21 mouse cellular contexts compared by ENCODE assay signal in the genomic region with DNA sequence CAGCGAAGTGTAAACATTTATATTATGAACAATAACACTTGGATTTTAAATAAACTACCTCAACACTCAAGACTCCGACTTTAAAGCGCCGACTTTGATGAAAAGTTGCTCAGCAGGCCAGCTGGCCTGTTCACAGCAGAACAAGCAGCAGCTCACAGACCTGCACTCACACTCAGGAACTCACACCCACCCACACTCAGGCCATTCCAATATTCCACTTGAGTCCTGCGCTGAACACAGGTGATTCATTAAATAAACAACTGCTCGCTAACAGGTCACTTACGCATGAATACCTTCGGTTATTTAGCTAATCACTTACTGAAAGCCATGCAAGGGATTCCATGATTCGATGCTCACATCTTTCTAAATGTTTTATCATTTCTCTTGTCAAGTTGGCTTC.
"Had no signal": no experiment of that assay in that cellular context is flagged by ENCODE, and none has a peak within 500 bp of the region (broad histone marks: within the 10 kb centered on the region; RNA-seq: fewer than 3 reads in every experiment).

No protein-coding gene starts in this region.

- H3K27ac ChIP-seq: liver, embryonic 13.5 days; liver, embryonic 15.5 days; lung, embryonic 15.5 days; macrophage; midbrain, embryonic 13.5 days; midbrain, embryonic 15.5 days; neural tube, embryonic 13.5 days; neural tube, embryonic 15.5 days; stomach, embryonic 15.5 days had no signal

- H3K4me3 ChIP-seq: liver, embryonic 13.5 days; liver, embryonic 15.5 days; lung, embryonic 15.5 days; megakaryocyte, embryonic 14.5 days; midbrain, embryonic 13.5 days; midbrain, embryonic 15.5 days; myocyte; neural tube, embryonic 13.5 days; neural tube, embryonic 15.5 days; stomach, embryonic 15.5 days had no signal

- H3K4me1 ChIP-seq: midbrain, embryonic 13.5 days; midbrain, embryonic 15.5 days; neural tube, embryonic 13.5 days; neural tube, embryonic 15.5 days; stomach, embryonic 15.5 days had no signal

- H3K27me3 ChIP-seq: liver, embryonic 13.5 days; liver, embryonic 15.5 days; lung, embryonic 15.5 days; megakaryocyte, embryonic 14.5 days; midbrain, embryonic 13.5 days; midbrain, embryonic 15.5 days; neural tube, embryonic 13.5 days; neural tube, embryonic 15.5 days; stomach, embryonic 15.5 days had no signal

- DNase-seq: liver; liver, embryonic 13.5 days; liver, postnatal 0 days; retina, postnatal 1 day; right cerebral cortex, adult 18-20 months; right cerebral cortex, postnatal 25 days; thymus, adult 18-20 months; thymus, postnatal 14 days; thymus, postnatal 36 days had no signal

- H3K4me2 ChIP-seq: liver, embryonic 11.5 days; liver, embryonic 13.5 days; liver, embryonic 15.5 days; lung, embryonic 15.5 days; midbrain, embryonic 11.5 days; midbrain, embryonic 13.5 days; midbrain, embryonic 15.5 days; neural tube, embryonic 13.5 days; neural tube, embryonic 15.5 days; stomach, embryonic 15.5 days had no signal

- H3K36me3 ChIP-seq: stomach, embryonic 15.5 days had no signal

- ATAC-seq: liver, postnatal 0 days; midbrain, embryonic 13.5 days; midbrain, embryonic 15.5 days had no signal

- H3K9ac ChIP-seq: liver, embryonic 13.5 days; liver, embryonic 15.5 days; liver, postnatal 0 days; lung, embryonic 15.5 days; midbrain, embryonic 13.5 days; midbrain, embryonic 15.5 days; neural tube, embryonic 13.5 days; neural tube, embryonic 15.5 days; stomach, embryonic 15.5 days had no signal

- H3K9me3 ChIP-seq: liver, embryonic 13.5 days; liver, embryonic 15.5 days; lung, embryonic 15.5 days; megakaryocyte, embryonic 14.5 days; stomach, embryonic 15.5 days had no signal
